Mouse (Mus musculus): ENCODE data around the gene Uqcr11.

Gene Uqcr11

DNA sequence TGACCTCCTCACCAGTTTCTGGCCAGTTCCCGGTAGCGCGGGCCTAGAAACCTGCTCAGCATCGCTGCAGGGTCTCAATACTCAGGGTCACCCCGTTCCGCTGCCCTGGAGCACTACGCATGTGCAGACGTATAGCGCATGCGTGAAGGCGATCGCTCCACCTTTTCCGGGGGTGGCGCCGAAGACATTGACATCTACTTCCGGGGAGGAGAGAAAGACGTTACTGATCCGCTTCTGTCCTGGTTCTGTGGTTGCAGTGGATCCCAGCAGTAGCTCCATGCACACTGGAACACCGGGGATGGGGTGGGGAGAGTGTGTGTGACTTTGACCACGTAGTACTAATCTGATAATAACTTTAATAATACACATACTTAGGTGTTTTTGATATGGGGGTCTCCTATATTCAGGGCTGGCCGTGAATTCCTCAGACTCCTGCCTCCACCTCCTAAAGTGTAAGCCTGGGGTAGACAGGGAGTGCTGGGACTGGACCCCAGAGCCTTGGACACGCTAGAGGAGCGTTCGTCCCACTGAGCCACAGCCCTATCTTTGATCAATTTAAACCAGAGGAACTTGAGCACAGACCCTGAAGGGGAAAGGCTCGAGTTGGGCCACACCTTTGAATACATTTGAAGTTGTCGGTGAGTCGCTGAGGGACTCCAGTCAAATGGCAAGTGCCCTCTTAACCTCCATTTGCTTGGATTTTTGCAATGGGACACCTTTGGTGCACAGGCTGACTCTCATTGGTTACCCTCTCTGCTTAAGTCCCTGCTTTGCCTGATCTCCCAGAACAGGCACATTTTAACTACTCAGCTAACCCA lies at the start of gene Uqcr11:
Gene Uqcr11, minus strand, starts transcription at position 147 of the 818 bp plus-strand sequence.
- DNase-seq (ENCODE audit: low read depth, low spot score), result peak; percentile 95

DNA sequence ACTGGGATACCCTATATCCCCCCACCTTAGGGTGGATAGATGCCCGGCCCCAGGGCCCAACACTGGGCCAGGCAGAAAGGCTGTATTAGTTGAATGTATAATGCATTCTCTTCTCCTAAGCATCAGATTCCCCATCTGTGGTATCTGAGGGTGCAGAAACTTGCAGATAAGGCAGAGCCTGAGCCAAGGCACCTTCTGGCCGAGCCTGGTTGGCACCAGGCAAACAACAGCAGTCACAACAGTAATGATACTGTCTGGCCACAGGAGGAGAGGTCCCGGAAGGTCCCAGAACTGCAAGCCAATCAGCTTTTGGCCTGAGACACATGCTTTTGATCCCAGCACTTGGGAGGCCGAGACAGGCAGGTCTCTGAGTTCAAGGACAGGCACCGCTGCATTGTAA lies 49.1 kb upstream of the Uqcr11 start:
- DNase-seq (ENCODE audit: low read depth, low spot score), result no peak

GRCm38 (mm10) chr10:80454781-80455180 lies 48.2 kb upstream of the Uqcr11 start:
- no peak for DNase-seq (ENCODE audit: low read depth, low spot score)

DNA sequence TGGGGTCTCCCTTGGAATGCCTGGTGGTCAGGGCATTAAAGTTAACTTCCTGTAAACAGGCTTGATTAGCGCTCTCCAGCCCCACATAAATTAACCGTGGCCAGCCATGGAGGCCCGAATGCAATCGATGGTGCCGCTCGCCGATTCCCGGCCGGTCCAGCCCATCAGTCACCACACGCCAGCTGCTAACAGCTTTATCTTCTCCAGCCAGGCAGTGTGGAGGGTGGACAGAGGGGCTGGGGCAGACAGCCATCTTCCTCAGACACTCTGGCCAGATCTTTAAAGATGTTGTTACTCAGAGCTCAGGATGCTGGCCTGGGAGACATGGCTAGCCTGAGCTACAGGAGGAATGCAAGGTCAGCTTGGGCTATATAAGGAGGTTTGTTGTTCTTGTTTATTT lies 47.0 kb upstream of the Uqcr11 start:
- DNase-seq (ENCODE audit: low read depth, low spot score), result no peak

GRCm38 (mm10) chr10:80450599-80450998 lies 44.0 kb upstream of the Uqcr11 start:
- no peak for DNase-seq (ENCODE audit: low read depth, low spot score)

GRCm38 (mm10) chr10:80445898-80446601 lies 39.4 kb upstream of the Uqcr11 start:
- peak; percentile 69 for DNase-seq (ENCODE audit: low read depth, low spot score)

DNA sequence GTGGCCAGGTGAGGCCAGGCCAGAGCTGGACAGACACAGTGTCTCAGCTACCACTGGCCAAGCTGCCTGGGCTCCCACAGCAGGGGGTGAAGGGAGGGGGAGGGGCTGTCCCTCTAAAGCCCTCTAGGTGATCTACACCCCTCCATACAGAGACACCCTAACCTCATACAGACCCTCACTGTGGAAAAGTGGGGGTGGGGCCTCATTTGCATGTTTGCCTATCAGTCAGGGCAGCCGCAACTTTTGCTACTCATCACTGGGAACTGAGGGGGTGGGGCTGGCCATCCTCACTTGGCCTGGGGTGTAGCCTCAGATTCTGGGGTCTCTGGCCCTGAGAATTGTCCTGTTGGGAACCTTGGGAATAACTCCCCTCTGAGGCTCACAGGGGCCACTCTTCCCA lies 38.4 kb upstream of the Uqcr11 start:
- no peak for DNase-seq (ENCODE audit: low read depth, low spot score)

- no peak for DNase-seq (ENCODE audit: low read depth, low spot score)
Measured at GRCm38 (mm10) chr10:80444339-80445045, 37.9 kb upstream of the Uqcr11 start.

GRCm38 (mm10) chr10:80443575-80444278 lies 37.1 kb upstream of the Uqcr11 start:
- no peak for DNase-seq (ENCODE audit: low read depth, low spot score)

DNA sequence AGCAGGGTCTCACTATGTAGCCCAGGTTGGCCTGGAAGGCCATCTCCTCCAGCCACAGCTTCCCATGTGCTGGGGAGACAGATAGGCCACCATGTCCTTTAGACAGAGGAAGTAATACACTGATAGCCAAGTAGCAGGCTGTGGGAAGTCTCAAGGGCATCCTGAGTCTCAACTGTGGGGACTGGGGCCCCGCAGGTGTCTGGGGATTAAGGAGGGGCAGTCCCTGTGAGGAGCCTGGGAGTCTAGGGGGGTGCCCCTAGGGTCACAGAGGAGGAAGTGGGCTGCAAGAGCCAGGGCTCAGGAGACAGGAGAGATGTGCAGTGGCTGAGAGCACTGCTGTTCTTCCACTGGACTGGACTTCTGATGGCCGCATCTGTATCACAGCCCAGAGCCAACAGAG lies 36.4 kb upstream of the Uqcr11 start:
- DNase-seq (ENCODE audit: low read depth, low spot score), result no peak

DNA sequence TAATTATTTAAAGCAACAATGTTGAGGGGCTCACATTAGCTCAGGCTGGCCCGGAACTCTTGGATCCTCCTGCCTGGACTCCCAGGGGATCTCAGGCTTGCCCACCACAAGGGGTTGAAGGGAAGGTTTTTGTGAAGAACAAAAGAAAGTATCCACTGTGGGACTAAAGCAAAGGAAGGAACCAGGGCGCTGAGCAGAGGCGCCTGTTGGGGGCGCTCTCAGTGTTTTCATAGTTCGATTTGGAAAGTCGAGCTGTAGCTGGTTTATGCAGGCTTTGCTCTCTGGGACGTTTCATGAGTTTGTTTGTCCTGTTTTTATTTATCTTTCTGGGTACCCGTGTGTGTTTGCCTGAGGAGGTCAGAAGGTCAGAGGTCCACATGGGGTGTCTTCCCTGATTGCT lies 35.0 kb upstream of the Uqcr11 start:
- DNase-seq (ENCODE audit: low read depth, low spot score), result no peak

DNA sequence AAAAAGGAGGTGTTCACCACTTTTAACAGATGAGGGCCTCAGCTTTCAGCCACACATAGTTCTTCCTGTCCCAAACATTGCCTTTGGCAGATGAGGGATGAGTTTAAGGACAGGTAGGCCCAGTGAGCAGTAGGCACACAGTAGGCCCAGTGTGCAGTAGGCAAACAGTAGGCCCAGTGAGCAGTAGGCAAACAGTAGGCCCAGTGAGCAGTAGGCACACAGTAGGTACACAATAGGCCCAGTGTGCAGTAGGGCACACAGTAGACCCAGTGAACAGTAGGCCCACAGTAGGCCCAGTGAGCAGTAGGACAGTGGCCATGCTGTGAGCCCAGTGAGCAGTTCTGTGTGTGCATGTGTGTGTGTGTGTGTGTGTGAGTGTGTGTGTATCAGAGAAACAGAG lies 33.4 kb upstream of the Uqcr11 start:
- DNase-seq (ENCODE audit: low read depth, low spot score), result no peak

DNA sequence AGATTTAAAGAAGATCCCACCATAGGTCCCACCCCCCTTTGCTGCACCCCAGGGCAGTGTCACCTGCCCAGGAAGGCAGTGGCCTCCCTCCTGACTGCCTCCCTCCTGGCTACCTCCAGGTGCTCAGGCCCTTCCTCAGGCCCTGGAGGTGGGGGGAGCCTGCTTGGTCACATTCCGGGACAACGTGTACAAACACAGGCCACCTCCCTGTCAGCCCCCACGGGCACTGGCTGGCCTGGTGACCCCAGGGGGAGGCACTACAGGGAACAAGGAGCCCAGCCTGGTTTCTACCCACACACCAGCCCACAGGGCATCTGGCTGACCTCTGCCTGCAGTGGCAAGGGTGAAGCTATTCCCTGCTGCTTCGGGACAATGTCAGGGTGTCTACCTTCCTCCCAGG lies 31.3 kb upstream of the Uqcr11 start:
- no peak for DNase-seq (ENCODE audit: low read depth, low spot score)

DNA sequence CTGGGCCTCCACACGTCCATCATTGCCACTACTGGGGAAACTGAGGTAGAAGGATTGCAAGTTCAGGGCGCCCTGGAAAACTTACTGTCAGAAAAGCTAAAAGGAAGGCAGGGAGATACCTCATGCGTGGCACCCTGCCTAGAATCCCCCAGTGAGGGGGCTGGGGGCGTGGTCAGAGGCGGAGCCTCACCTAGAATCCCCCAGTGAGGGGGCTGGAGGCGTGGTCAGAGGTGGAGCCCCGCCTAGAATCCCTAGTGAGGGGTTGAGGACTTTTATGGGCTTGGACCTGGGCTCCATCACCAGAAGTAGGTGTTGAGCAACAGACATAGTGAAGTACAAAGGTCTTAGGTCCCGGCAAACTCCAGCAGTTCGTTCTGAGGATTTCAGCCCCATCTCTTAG lies 29.6 kb upstream of the Uqcr11 start:
- DNase-seq (ENCODE audit: low read depth, low spot score), result no peak

DNA sequence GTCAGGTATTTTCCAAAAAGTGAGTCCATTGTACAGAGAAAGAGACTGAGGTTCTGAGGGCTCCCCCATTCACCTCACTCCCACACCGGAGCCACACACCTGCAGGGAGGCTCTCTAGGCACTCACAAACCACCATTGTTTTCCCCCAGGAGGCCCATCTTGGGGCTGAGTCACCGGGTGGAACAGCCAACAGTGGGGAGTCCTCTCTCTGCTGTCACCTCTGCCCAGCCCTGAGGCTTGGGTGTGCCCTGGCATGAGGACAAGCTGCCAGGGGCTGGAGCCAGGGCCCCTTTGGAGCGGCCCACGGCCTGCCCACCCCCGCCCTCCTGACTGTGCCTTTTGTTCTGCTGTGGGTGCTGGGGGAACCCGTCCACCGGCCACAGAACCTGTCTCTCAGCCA lies 29.1 kb upstream of the Uqcr11 start:
- DNase-seq (ENCODE audit: low read depth, low spot score), result no peak

DNA sequence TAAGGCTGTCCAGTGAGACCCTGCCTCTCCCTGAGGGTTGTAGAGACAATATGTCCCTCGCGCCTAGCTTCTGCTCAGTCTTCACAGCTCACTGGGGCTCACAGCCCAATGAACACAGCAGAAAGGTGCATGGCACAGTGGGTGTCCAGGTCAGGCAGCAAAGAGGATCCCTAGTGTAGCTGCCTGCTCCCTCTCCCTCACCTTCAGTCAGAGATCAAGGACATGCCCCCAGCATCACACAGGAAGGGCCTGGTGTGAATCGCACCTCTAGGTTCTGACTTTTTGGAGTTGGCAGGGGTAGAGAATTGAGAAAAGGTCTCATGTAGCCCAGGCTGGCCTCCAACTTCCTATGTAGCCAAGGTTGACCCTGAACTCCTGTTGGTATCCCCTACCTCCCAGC lies 28.2 kb upstream of the Uqcr11 start:
- no peak for DNase-seq (ENCODE audit: low read depth, low spot score)

DNA sequence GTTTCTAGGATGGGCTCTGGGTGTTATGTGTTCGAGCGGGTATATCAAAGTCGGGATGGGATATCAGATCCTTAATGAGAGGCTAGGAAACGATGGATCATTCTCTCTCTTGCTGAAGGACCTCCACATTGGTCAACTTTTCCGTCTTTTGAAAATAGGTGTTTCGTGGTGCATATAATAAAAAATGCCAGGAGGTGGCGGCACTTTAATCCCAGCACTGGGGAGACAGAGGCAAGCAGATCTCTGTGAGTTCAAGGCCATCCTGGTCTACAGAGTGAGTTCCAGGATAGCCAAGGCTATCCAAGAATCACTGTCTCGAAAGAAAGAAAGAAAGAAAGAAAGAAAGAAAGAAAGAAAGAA lies 27.6 kb upstream of the Uqcr11 start:
- no peak for DNase-seq (ENCODE audit: low read depth, low spot score)

GRCm38 (mm10) chr10:80433513-80434232 lies 27.0 kb upstream of the Uqcr11 start, which contains the start of gene Tcf3:
TSS of gene Tcf3 (minus strand) at chr10:80433647.
- peak; percentile 99 for DNase-seq (ENCODE audit: low read depth, low spot score)

DNA sequence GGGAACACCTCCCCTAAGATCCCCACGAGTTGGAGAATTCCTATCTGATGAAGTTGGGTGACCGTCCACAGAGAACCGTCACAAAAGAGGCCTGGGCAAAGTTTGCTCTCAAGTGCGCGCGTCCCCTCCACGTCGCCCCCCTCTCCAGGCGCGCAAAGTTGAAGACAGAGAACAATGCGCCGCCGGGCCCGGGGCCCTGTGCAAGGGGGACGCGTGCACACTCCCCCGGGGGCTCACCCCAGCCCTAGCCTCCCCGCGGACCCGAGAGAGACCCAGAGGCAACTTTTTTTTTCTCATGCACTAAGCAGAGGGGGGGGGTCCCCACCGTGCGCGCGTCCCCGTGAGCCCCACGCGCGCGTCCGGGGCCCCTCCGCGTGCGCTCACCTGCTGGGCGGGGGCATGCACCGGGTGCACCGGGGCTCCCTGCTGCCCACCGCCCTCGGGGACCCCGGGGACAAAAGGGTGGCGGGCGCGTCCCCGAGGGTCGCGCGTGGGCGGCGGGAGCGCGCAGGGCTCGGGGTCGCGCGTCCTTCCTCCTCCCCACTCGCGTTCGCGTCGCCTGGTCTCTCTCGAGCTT lies 26.4 kb upstream of the Uqcr11 start:
- no peak for DNase-seq (ENCODE audit: low read depth, low spot score)

- no peak for DNase-seq (ENCODE audit: low read depth, low spot score)
Measured at GRCm38 (mm10) chr10:80432387-80432785, 25.8 kb upstream of the Uqcr11 start.

All from skeletal muscle tissue, adult 2 months (tissue).